Mouse (Mus musculus): ENCODE measurements at regions not wholly inside any gene's neighbourhood (a gene's known extent, or its start where the extent isn't known, plus 50 kb on each side); places are given as distances from the start of the nearest gene placed in this dataset.

GRCm38 (mm10) chr6:88964071-88964470 is 62.0 kb downstream of the Tpra1 start:
- DNase-seq (ENCODE audit: low read depth), result no peak

DNA sequence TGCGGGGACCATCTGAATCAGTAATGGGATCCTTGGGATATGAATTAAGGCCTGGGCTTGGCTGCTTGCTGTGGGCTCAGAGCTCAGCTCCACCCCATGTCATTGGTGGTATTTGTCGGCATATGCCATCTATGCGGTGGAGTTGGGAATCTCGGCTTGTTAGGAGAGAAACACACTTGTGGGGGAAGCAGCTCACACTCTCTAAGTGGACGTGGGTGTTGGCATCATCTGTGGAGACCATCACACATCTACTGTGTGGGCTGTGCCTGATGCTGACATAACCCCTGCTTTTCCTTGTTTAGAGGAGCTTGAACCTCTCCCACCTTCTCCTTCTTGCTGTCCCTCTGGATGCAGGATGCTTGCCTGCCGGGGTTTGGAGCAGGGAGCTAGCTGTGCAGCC is 62.9 kb downstream of the Tpra1 start:
- no peak for DNase-seq (ENCODE audit: low read depth)

DNA sequence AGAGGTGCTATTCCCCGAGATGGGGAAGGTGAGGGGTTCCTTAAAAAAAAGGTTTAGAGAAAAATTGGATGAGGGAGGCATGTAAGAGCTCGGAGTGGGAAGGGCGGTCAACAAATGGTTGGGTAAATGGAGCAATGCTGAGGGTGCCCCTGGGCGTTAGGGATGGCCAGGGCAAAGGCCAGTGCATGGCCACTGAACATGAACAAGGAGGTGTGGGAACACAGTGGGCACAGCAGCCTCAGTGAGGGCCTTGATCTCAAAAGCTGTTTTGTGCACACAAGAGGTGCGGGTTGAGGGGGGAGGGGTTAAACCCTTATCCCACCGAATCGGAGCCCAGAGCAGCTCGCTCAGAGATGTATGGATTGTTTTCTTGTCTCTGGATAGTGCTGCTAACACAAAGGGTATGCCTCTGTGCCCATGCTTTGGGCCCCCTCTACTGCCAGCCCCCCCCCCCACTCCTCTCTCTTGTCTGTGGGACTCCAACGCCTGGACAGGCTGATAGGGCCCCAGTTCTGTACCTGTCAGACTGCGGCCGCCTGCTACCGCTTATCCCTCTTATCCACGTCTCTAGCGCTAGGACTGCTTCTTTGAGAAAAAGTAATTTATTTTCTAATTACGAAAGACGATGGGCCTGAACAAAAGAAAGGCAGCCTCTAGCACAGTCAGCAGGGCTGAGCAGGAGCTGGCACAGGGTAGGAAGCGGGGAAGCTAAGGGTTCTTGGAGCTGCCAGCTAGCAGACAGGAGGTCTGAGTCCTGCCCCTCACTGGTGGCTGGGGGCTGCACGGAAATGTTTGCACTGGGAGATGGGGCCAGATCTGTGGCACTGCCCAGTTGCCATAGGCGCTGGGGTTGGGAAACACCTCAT is 63.5 kb downstream of the Tpra1 start:
- DNase-seq (ENCODE audit: low read depth), result no peak

GRCm38 (mm10) chr6:88966501-88966900 is 64.5 kb downstream of the Tpra1 start:
- no peak for DNase-seq (ENCODE audit: low read depth)

DNA sequence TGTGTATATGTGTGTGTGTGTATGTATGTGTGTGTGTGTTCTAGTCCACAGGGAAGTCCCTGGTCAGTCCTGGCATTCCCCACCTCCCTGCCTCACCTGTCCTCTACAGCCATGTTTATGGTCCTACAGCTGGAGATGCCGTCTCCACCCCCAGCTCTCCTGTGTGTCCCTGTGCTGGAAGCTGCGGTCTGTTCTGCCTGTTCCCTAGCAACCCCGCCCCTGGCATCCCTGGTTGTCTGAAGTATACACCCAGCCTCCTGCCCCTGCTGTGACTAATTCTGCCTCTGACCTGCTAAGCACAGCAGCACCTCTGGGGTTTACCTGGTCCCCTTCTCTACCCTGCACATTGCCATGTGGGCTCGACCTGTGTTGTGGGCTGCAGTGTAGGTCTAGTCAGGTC is 66.8 kb downstream of the Tpra1 start:
- DNase-seq (ENCODE audit: low read depth), result no peak

DNA sequence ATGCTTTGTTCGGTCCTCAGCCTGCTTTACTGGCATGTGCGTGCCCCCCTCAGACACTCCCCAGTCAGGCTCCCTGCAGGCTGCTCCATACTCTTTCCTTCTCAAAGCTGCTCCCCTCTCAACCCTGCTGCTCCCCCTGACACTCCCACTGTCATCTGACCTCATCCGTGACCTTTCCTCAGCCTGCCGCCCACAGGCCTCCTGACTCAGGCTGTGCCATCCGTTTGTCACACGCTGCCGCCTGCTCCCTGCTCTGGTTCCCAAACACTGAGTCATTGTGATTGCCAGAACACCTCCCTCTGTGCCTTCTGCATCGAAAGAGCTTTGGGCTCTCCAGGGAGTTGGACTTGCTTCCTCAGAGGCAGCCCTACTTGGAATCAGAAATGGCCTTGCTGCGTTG is 69.7 kb downstream of the Tpra1 start:
- no peak for DNase-seq (ENCODE audit: low read depth)

GRCm38 (mm10) chr6:88974457-88974856 is 72.4 kb downstream of the Tpra1 start:
- DNase-seq (ENCODE audit: low read depth), result no peak

DNA sequence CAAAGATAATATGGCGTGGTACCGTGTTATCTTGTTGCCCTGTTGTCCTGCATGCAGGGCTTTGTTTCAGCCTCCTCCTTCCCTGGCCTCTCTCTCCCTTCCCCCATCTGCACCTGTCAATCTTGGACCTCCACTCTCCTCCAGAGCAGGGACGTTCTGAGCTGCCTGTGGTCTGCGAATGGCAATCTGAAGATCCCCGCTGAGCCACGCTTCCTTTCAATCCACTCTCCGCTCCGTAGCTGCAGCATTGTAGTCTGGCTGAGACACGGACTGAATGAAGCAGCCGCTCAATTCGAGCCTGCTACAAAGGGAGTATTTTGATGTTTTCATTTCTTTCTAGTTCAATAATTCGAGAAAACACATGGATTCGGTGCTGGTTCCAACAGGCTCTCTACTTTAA is 74.5 kb downstream of the Tpra1 start:
- no peak for DNase-seq (ENCODE audit: low read depth)

GRCm38 (mm10) chr6:88976994-88977393 is 74.9 kb downstream of the Tpra1 start:
- no peak for DNase-seq (ENCODE audit: low read depth)

DNA sequence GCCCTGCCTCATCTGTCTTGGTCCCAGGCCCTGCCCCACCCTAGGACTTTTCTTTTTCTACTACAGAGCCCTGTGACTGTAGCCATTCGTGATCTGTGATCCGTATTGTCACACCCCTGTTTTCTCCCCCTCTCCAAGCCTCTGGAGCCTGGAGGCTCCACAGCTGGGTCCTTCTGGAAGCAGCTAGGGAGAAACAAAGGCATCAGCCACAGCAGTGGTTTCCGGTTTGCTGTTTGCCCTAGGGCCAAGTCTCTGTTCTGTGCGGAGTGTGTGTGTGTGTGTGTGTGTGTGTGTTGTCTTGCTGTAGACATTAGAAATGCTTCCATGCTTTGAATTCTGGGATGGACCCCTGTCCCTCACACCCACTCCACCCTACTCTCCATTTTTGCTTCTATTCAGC is 76.9 kb downstream of the Tpra1 start:
- no peak for DNase-seq (ENCODE audit: low read depth)

DNA sequence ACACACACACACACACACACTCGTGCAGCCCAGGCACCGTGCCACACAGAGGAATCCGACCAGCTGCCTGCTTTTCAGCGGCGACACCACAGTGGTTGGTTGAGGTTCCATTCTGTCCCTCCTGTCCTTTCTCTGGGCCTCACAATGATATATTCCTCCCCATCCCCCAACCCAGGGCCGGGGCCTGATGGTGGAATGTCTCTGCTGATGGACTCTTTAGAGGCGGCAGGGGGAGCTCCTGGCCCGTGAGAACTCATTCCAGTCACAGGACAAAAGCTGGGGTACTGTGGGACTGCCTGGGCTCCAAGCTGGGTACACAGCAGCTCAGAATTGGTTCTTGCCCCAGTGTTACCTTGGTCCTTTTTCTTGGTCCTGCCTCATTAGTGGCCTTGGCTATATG is 78.1 kb downstream of the Tpra1 start:
- DNase-seq (ENCODE audit: low read depth), result no peak

GRCm38 (mm10) chr6:88981544-88981943 is 79.5 kb downstream of the Tpra1 start:
- DNase-seq (ENCODE audit: low read depth), result no peak

GRCm38 (mm10) chr6:88984170-88984569 is 82.1 kb downstream of the Tpra1 start:
- DNase-seq (ENCODE audit: low read depth), result no peak

- DNase-seq (ENCODE audit: low read depth), result no peak
Measured at GRCm38 (mm10) chr6:88984863-88985262, 82.8 kb downstream of the Tpra1 start.

DNA sequence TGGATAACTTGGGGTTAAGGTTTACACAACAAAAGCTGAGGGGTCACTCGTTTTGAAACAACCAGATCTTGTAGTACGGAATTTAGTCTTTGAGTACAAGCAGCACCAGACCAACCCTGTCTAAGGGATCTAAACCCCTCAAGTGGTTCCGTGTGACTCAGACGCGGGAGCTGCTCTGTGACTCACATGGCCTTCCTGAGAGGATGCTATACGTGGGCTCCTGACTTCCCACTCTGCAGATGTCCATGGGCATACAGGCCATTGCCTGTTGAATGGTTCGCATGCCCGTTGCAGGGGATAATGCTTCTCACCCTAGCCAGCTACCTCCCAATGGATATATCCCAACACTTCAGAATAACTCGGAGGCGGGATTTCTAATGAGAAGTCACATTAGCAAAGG is 86.5 kb downstream of the Tpra1 start:
- DNase-seq (ENCODE audit: low read depth), result no peak

DNA sequence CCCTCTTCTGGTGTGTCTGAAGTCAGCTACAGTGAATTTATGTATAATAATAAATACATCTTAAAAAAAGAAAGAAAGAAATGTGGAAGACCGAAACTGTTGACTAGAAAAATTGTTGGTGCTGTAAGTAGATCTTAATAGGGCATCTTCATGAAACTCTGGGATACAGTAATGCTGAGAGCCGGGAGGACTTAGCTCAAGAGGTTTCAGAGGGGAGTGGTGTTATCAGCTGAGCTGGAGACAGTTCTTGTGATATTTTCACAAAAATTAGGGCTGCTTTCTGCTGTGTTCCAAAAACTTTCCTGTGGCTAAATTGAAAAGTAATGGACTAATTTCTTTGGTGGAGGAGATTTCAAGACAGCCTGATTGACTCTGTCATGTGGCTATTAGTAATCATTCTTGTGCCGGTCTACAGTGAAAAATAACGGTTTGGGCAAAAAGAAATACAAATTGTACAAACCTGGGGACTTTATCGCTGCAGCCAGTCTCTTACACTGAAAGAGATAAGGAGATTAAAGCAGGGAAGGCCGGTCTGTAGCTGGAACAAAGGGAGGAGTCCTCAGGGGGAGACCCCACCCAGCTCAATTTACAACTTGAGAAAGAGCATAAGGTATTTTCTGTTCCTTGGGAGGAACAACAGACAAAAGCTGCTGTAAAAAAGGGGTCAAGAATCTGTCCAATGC is 87.7 kb downstream of the Tpra1 start:
- peak; percentile 48 for DNase-seq (ENCODE audit: low read depth)

DNA sequence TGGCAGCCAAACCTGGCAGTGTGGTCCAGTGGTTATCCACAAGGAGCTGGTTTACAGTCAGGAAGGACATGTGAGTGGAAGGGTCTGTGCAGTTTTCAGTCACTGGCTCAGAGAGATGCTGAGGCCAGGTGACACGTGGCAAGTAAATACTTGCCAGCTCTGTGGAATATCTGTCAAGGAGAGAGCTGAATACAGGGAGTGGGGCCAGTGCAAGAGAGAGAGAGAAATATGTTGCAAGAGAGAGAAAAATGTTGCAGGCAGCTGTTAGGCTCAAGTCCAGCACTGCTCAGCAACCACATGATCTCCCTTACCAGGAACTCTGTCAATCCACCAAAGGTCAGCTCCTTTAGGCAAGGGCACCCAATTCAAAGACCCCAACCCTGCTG is 88.2 kb downstream of the Tpra1 start:
- DNase-seq (ENCODE audit: low read depth), result no peak

DNA sequence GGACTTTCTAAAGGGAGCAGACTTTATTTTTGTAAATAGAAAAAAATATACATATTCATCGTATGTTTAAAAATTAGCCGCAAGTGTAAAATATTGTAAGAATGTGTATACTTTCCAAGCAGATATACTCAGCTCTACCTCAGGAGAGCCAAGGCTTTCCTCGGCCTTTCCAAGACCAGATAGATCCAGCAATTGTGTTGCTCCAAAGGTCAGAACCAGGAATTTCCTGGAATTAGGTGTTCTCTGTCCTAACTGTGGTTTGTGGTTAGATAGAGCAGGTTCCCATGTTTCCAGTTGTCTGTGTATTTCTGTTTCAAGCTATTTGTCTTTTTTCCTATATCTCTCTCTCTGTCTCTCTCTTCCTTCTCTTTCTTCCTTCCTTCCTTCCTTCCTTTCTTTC is 93.0 kb downstream of the Tpra1 start:
- no peak for DNase-seq (ENCODE audit: low read depth)

- no peak for DNase-seq (ENCODE audit: low read depth)
Measured at GRCm38 (mm10) chr6:88998927-88999722, 97.1 kb downstream of the Tpra1 start.

- DNase-seq (ENCODE audit: low read depth), result no peak
Measured at GRCm38 (mm10) chr6:89000359-89000758, 98.3 kb downstream of the Tpra1 start.

- DNase-seq (ENCODE audit: low read depth), result no peak
Measured at GRCm38 (mm10) chr6:89003197-89003923, 101.3 kb downstream of the Tpra1 start.

GRCm38 (mm10) chr6:89005094-89005493 is 103.0 kb downstream of the Tpra1 start:
- DNase-seq (ENCODE audit: low read depth), result no peak

Measured in c-Kit-positive CD71-positive TER-119-negative erythroid progenitor cells, embryonic 14.5 days (primary cell).